Mouse (Mus musculus): ENCODE measurements at regions not wholly inside any gene's neighbourhood (a gene's known extent, or its start where the extent isn't known, plus 50 kb on each side); places are given as distances from the start of the nearest gene placed in this dataset.

GRCm38 (mm10) chr15:6029214-6029613 lies 270.4 kb upstream of the Dab2 start:
- no peak for ATAC-seq (ENCODE audit: low FRiP score, low TSS enrichment)
- H3K9me3 ChIP-seq (ENCODE audit: low read length), result no peaks in the 10 kb centered on the region
- 74% methylated on average over 1 of the region's 1 CpGs for WGBS
- no peak overlapping the region for H3K27ac ChIP-seq (ENCODE audit: low read length)
- H3K4me2 ChIP-seq (replicated peaks; ENCODE audit: low read depth, low read length), result no peak overlapping the region
- H3K9ac ChIP-seq (replicated peaks; ENCODE audit: low read length), result no peak overlapping the region
- H3K4me1 ChIP-seq (ENCODE audit: insufficient read depth, low read length), result no peaks in the 10 kb centered on the region
- no peaks in the 10 kb centered on the region for H3K27me3 ChIP-seq (ENCODE audit: insufficient read depth, low read length)
- H3K4me3 ChIP-seq (ENCODE audit: low read length), result no peak overlapping the region
- no peaks in the 10 kb centered on the region for H3K36me3 ChIP-seq (ENCODE audit: insufficient read depth, low read length)

- no peak overlapping the region for H3K4me3 ChIP-seq (ENCODE audit: low read length)
- H3K9ac ChIP-seq (replicated peaks; ENCODE audit: low read length), result no peak overlapping the region
- no peaks in the 10 kb centered on the region for H3K4me1 ChIP-seq (ENCODE audit: insufficient read depth, low read length)
- no peak overlapping the region for H3K4me2 ChIP-seq (replicated peaks; ENCODE audit: low read depth, low read length)
- 79% methylated on average over 5 of the region's 5 CpGs for WGBS
- H3K9me3 ChIP-seq (ENCODE audit: low read length), result no peaks in the 10 kb centered on the region
- ATAC-seq (ENCODE audit: low FRiP score, low TSS enrichment), result no peak
- no peaks in the 10 kb centered on the region for H3K36me3 ChIP-seq (ENCODE audit: insufficient read depth, low read length)
- no peak overlapping the region for H3K27ac ChIP-seq (ENCODE audit: low read length)
- H3K27me3 ChIP-seq (ENCODE audit: insufficient read depth, low read length), result no peaks in the 10 kb centered on the region
Observed at GRCm38 (mm10) chr15:6030396-6030795, 269.2 kb upstream of the Dab2 start.

- Histone ChIP-seq H3K4me3 (ENCODE audit: low read length) (no peak overlapping the region), H3K4me2 (replicated peaks; ENCODE audit: low read depth, low read length) (no peak overlapping the region), H3K27ac (ENCODE audit: low read length) (no peak overlapping the region), H3K9ac (replicated peaks; ENCODE audit: low read length) (no peak overlapping the region), H3K9me3 (ENCODE audit: low read length) (no peaks in the 10 kb centered on the region), H3K27me3 (ENCODE audit: insufficient read depth, low read length) (no peaks in the 10 kb centered on the region), H3K4me1 (ENCODE audit: insufficient read depth, low read length) (no peaks in the 10 kb centered on the region), H3K36me3 (ENCODE audit: insufficient read depth, low read length) (no peaks in the 10 kb centered on the region)
- 83% methylated on average over 4 of the region's 4 CpGs for WGBS
- ATAC-seq (ENCODE audit: low FRiP score, low TSS enrichment), result no peak
Observed at GRCm38 (mm10) chr15:6034156-6034555, 265.4 kb upstream of the Dab2 start.

GRCm38 (mm10) chr15:6044511-6045256 lies 254.9 kb upstream of the Dab2 start:
- peak overlapping the region; percentile 26; the same call in 1 of the 2 replicates for H3K4me2 ChIP-seq (replicated peaks; ENCODE audit: low read depth, low read length)
- H3K4me3 ChIP-seq (ENCODE audit: low read length), result no peak overlapping the region

GRCm38 (mm10) chr15:6055703-6056102 lies 243.9 kb upstream of the Dab2 start:
- H3K9ac ChIP-seq (replicated peaks; ENCODE audit: low read length), result no peak overlapping the region
- H3K36me3 ChIP-seq (ENCODE audit: insufficient read depth, low read length), result no peaks in the 10 kb centered on the region
- no peak overlapping the region for H3K27ac ChIP-seq (ENCODE audit: low read length)
- H3K4me3 ChIP-seq (ENCODE audit: low read length), result no peak overlapping the region
- ATAC-seq (ENCODE audit: low FRiP score, low TSS enrichment), result no peak
- H3K27me3 ChIP-seq (ENCODE audit: insufficient read depth, low read length), result no peaks in the 10 kb centered on the region
- no peaks in the 10 kb centered on the region for H3K9me3 ChIP-seq (ENCODE audit: low read length)
- no peak overlapping the region for H3K4me2 ChIP-seq (replicated peaks; ENCODE audit: low read depth, low read length)
- H3K4me1 ChIP-seq (ENCODE audit: insufficient read depth, low read length), result no peaks in the 10 kb centered on the region
- 93% methylated on average over 3 of the region's 3 CpGs for WGBS

More at GRCm38 (mm10) chr15:6044511-6045256, 254.9 kb upstream of the Dab2 start:
- Histone ChIP-seq H3K9ac (replicated peaks; ENCODE audit: low read length) (no peak overlapping the region), H3K27ac (ENCODE audit: low read length) (peak overlapping the region; percentile 54; the same call in 1 of the 2 replicates), H3K36me3 (ENCODE audit: insufficient read depth, low read length) (no peaks in the 10 kb centered on the region), H3K9me3 (ENCODE audit: low read length) (no peaks in the 10 kb centered on the region), H3K4me1 (ENCODE audit: insufficient read depth, low read length) (no peaks in the 10 kb centered on the region), H3K27me3 (ENCODE audit: insufficient read depth, low read length) (no peaks in the 10 kb centered on the region)
- peak; percentile 63; the same call in 1 of the 2 replicates for ATAC-seq (ENCODE audit: low FRiP score, low TSS enrichment)
- 36% methylated on average over 10 of the region's 10 CpGs for WGBS

- Histone ChIP-seq H3K4me1 (ENCODE audit: insufficient read depth, low read length) (no peaks in the 10 kb centered on the region), H3K4me3 (ENCODE audit: low read length) (no peak overlapping the region), H3K4me2 (replicated peaks; ENCODE audit: low read depth, low read length) (no peak overlapping the region), H3K36me3 (ENCODE audit: insufficient read depth, low read length) (no peaks in the 10 kb centered on the region), H3K27ac (ENCODE audit: low read length) (no peak overlapping the region), H3K9ac (replicated peaks; ENCODE audit: low read length) (no peak overlapping the region), H3K27me3 (ENCODE audit: insufficient read depth, low read length) (no peaks in the 10 kb centered on the region), H3K9me3 (ENCODE audit: low read length) (no peaks in the 10 kb centered on the region)
- WGBS, result 43% methylated on average over 11 of the region's 11 CpGs
- no peak for ATAC-seq (ENCODE audit: low FRiP score, low TSS enrichment)
Observed at GRCm38 (mm10) chr15:6056887-6057626, 242.5 kb upstream of the Dab2 start.

- WGBS, result 65% methylated on average over 2 of the region's 2 CpGs
Observed at GRCm38 (mm10) chr15:6059361-6059760, 240.2 kb upstream of the Dab2 start.

GRCm38 (mm10) chr15:6059790-6060189 lies 239.8 kb upstream of the Dab2 start:
- Histone ChIP-seq H3K27me3 (ENCODE audit: insufficient read depth, low read length) (no peaks in the 10 kb centered on the region), H3K9me3 (ENCODE audit: low read length) (no peaks in the 10 kb centered on the region), H3K4me1 (ENCODE audit: insufficient read depth, low read length) (no peaks in the 10 kb centered on the region), H3K4me3 (ENCODE audit: low read length) (no peak overlapping the region), H3K36me3 (ENCODE audit: insufficient read depth, low read length) (no peaks in the 10 kb centered on the region), H3K4me2 (replicated peaks; ENCODE audit: low read depth, low read length) (no peak overlapping the region), H3K27ac (ENCODE audit: low read length) (no peak overlapping the region), H3K9ac (replicated peaks; ENCODE audit: low read length) (no peak overlapping the region)
- 86% methylated on average over 5 of the region's 5 CpGs for WGBS
- ATAC-seq (ENCODE audit: low FRiP score, low TSS enrichment), result no peak

More at GRCm38 (mm10) chr15:6059361-6059760, 240.2 kb upstream of the Dab2 start:
- no peak overlapping the region for H3K4me3 ChIP-seq (ENCODE audit: low read length)
- no peak overlapping the region for H3K9ac ChIP-seq (replicated peaks; ENCODE audit: low read length)
- H3K9me3 ChIP-seq (ENCODE audit: low read length), result no peaks in the 10 kb centered on the region
- H3K27me3 ChIP-seq (ENCODE audit: insufficient read depth, low read length), result no peaks in the 10 kb centered on the region
- H3K4me2 ChIP-seq (replicated peaks; ENCODE audit: low read depth, low read length), result no peak overlapping the region
- ATAC-seq (ENCODE audit: low FRiP score, low TSS enrichment), result no peak
- H3K27ac ChIP-seq (ENCODE audit: low read length), result no peak overlapping the region
- no peaks in the 10 kb centered on the region for H3K4me1 ChIP-seq (ENCODE audit: insufficient read depth, low read length)
- no peaks in the 10 kb centered on the region for H3K36me3 ChIP-seq (ENCODE audit: insufficient read depth, low read length)

GRCm38 (mm10) chr15:6060649-6061048 lies 238.9 kb upstream of the Dab2 start:
- no peak for ATAC-seq (ENCODE audit: low FRiP score, low TSS enrichment)
- Histone ChIP-seq H3K27ac (ENCODE audit: low read length) (no peak overlapping the region), H3K36me3 (ENCODE audit: insufficient read depth, low read length) (no peaks in the 10 kb centered on the region), H3K4me2 (replicated peaks; ENCODE audit: low read depth, low read length) (no peak overlapping the region), H3K27me3 (ENCODE audit: insufficient read depth, low read length) (no peaks in the 10 kb centered on the region), H3K9ac (replicated peaks; ENCODE audit: low read length) (no peak overlapping the region), H3K4me1 (ENCODE audit: insufficient read depth, low read length) (no peaks in the 10 kb centered on the region), H3K9me3 (ENCODE audit: low read length) (no peaks in the 10 kb centered on the region), H3K4me3 (ENCODE audit: low read length) (no peak overlapping the region)
- WGBS, result 90% methylated on average over 1 of the region's 1 CpGs

GRCm38 (mm10) chr15:6065100-6065499 lies 234.5 kb upstream of the Dab2 start:
- H3K9ac ChIP-seq (replicated peaks; ENCODE audit: low read length), result no peak overlapping the region
- no peaks in the 10 kb centered on the region for H3K27me3 ChIP-seq (ENCODE audit: insufficient read depth, low read length)
- H3K27ac ChIP-seq (ENCODE audit: low read length), result no peak overlapping the region
- H3K36me3 ChIP-seq (ENCODE audit: insufficient read depth, low read length), result no peaks in the 10 kb centered on the region
- no peaks in the 10 kb centered on the region for H3K9me3 ChIP-seq (ENCODE audit: low read length)
- WGBS, result 91% methylated on average over 3 of the region's 3 CpGs
- H3K4me1 ChIP-seq (ENCODE audit: insufficient read depth, low read length), result no peaks in the 10 kb centered on the region
- H3K4me2 ChIP-seq (replicated peaks; ENCODE audit: low read depth, low read length), result no peak overlapping the region
- ATAC-seq (ENCODE audit: low FRiP score, low TSS enrichment), result no peak
- H3K4me3 ChIP-seq (ENCODE audit: low read length), result no peak overlapping the region

Data from kidney, embryonic 16.5 days (tissue).